ENCODE assay signal across 20 mouse cellular contexts in genomic region chr13:71108175-71108574, GRCm38 (mm10).
DNase-seq lines count a peak whose midpoint lies in the region; ATAC-seq and TF ChIP-seq lines count a peak whose summit lies in the region.
"Had no signal": no experiment of that assay in that cellular context is flagged by ENCODE, and none has a peak within 500 bp of the region (broad histone marks: within the 10 kb centered on the region; RNA-seq: fewer than 3 reads in every experiment).

No protein-coding gene starts in this region.

- no peak overlapping the region for H3K9ac ChIP-seq in kidney, embryonic 14.5 days (ENCODE audit: low read depth, low read length)
- no peak overlapping the region for H3K9ac ChIP-seq in stomach, postnatal 0 days (ENCODE audit: low read length)
- H3K9ac ChIP-seq: embryonic facial prominence, embryonic 13.5 days; heart, embryonic 13.5 days; liver, embryonic 13.5 days had no signal

- TF ChIP-seq CTCF in stomach, postnatal 0 days (IDR thresholded peaks at IDR 0.05; ENCODE audit: low read depth) = no peak

- WGBS in kidney, embryonic 14.5 days = 83% methylated on average over 8 of the region's 8 CpGs
- WGBS in stomach, postnatal 0 days = 64% methylated on average over 8 of the region's 8 CpGs

- no peak overlapping the region for H3K4me2 ChIP-seq in kidney, embryonic 14.5 days (replicated peaks; ENCODE audit: low read depth, low read length)
- H3K4me2 ChIP-seq in stomach, postnatal 0 days (replicated peaks; ENCODE audit: low read depth) = no peak overlapping the region
- H3K4me2 ChIP-seq: embryonic facial prominence, embryonic 13.5 days; heart, embryonic 13.5 days; liver, embryonic 13.5 days had no signal

- peaks cover 17% of the 10 kb centered on the region for H3K27me3 ChIP-seq in kidney, embryonic 14.5 days (ENCODE audit: control insufficient read depth, insufficient read depth, low read length)
- no peaks in the 10 kb centered on the region for H3K27me3 ChIP-seq in stomach, postnatal 0 days (ENCODE audit: control insufficient read depth, insufficient read depth, low read length)
- H3K27me3 ChIP-seq: liver, embryonic 13.5 days had no signal

- no peak for ATAC-seq in kidney, embryonic 14.5 days (ENCODE audit: low FRiP score, low TSS enrichment)
- ATAC-seq in stomach, postnatal 0 days (ENCODE audit: low FRiP score, low TSS enrichment) = peak; percentile 38; the same call in 1 of the 2 replicates
- ATAC-seq: forebrain, embryonic 16.5 days; hindbrain, embryonic 16.5 days; intestine, embryonic 16.5 days; midbrain, embryonic 16.5 days had no signal

- H3K4me3 ChIP-seq in kidney, embryonic 14.5 days (ENCODE audit: low read length) = no peak overlapping the region
- H3K4me3 ChIP-seq in stomach, postnatal 0 days (ENCODE audit: low read depth, low read length) = no peak overlapping the region
- H3K4me3 ChIP-seq: embryonic facial prominence, embryonic 13.5 days; heart, embryonic 13.5 days; left cerebral cortex, adult 2 months; liver, embryonic 13.5 days had no signal

- no peaks in the 10 kb centered on the region for H3K9me3 ChIP-seq in kidney, embryonic 14.5 days (ENCODE audit: control insufficient read depth, low read length)
- no peaks in the 10 kb centered on the region for H3K9me3 ChIP-seq in stomach, postnatal 0 days (ENCODE audit: control insufficient read depth, low read length)
- H3K9me3 ChIP-seq: embryonic facial prominence, embryonic 13.5 days; heart, embryonic 13.5 days; liver, embryonic 13.5 days had no signal

- no peak for TF ChIP-seq EP300 in stomach, postnatal 0 days (optimal IDR thresholded peaks at IDR 0.05)

- H3K36me3 ChIP-seq in kidney, embryonic 14.5 days (ENCODE audit: control insufficient read depth, insufficient read depth, low read length) = no peaks in the 10 kb centered on the region
- no peaks in the 10 kb centered on the region for H3K36me3 ChIP-seq in stomach, postnatal 0 days (ENCODE audit: control insufficient read depth, insufficient read depth, low read length)
- H3K36me3 ChIP-seq: embryonic facial prominence, embryonic 13.5 days; heart, embryonic 13.5 days; liver, embryonic 13.5 days had no signal

- no peaks in the 10 kb centered on the region for H3K4me1 ChIP-seq in kidney, embryonic 14.5 days (ENCODE audit: control insufficient read depth, insufficient read depth, low read length)
- no peaks in the 10 kb centered on the region for H3K4me1 ChIP-seq in stomach, postnatal 0 days (replicated peaks; ENCODE audit: control insufficient read depth, insufficient read depth)
- H3K4me1 ChIP-seq: heart, embryonic 13.5 days; liver, embryonic 13.5 days had no signal

- DNase-seq in kidney, adult 11 months = peak; percentile 52
- peak; percentile 12 for DNase-seq in urinary bladder, postnatal 25 days (ENCODE audit: low spot score)
- no peak for DNase-seq in urinary bladder, postnatal 10 days (ENCODE audit: low spot score)
- peak; percentile 55 to 73 for DNase-seq in kidney, postnatal 25 days
- peak; percentile 23 for DNase-seq in stomach, postnatal 0 days (ENCODE audit: low spot score)
- no peak for DNase-seq in cerebellum, adult 9-11 months
- no peak for DNase-seq in frontal cortex, postnatal 25 days (ENCODE audit: low spot score in 2 of 2)
- DNase-seq: adrenal gland, adult 8-10 months; cerebellum, postnatal 10 days; gastrocnemius, postnatal 36 days; layer of hippocampus, adult 9-11 months; liver, embryonic 13.5 days had no signal

- H3K27ac ChIP-seq in kidney, embryonic 14.5 days (ENCODE audit: low read depth, low read length) = no peak overlapping the region
- H3K27ac ChIP-seq in stomach, postnatal 0 days (replicated peaks) = no peak overlapping the region
- H3K27ac ChIP-seq: embryonic facial prominence, embryonic 13.5 days; heart, embryonic 13.5 days; left cerebral cortex, adult 2 months; liver, embryonic 13.5 days had no signal

Comparison
In these comparisons a context has a peak if more than half of its experiments do, and no peak if none do; other contexts are left out.
1. DNase-seq: peak in kidney, adult 11 months (single experiment), urinary bladder, postnatal 25 days (single experiment), kidney, postnatal 25 days (2 of 2) and stomach, postnatal 0 days (single experiment); none in urinary bladder, postnatal 10 days (single experiment), cerebellum, adult 9-11 months (single experiment) and frontal cortex, postnatal 25 days (0 of 2).